Mouse (Mus musculus) intestine, postnatal 0 days (tissue): ENCODE data around the gene Actl7a. TPM values are rescaled to one million over a fixed set of nuclear protein-coding genes. Genes with fewer than 3 reads are reported as not detected.

Experiments used
- ATAC-seq: fragments of 200-750 bp; cut with Nextera tagmentation; 2 replicates; pipeline ENCODE4 v1.8.0; 2017; ENCODE audit warnings: mild to moderate bottlenecking, moderate TSS enrichment, moderate library complexity
- H3K27ac ChIP-seq: fragments of 300-500 bp; sonication (generic); 2 replicates; pipeline ENCODE4 v1.5.1; 2014; ENCODE audit warnings: mild to moderate bottlenecking, low read depth, low read length, moderate library complexity
- H3K27me3 ChIP-seq: fragments of 300-500 bp; sonication (generic); replicated peaks from 2 replicates; pipeline ENCODE4 v1.6.1; 2014; ENCODE audit warnings: low read length, mixed read lengths; ENCODE audit not compliant: control insufficient read depth, insufficient read depth
- H3K36me3 ChIP-seq: fragments of 300-500 bp; sonication (generic); 2 replicates; pipeline ENCODE4 v1.6.1; 2014; ENCODE audit warnings: mild to moderate bottlenecking, moderate library complexity; ENCODE audit not compliant: control insufficient read depth, insufficient read depth
- H3K4me1 ChIP-seq: fragments of 300-500 bp; sonication (generic); replicated peaks from 2 replicates; pipeline ENCODE4 v1.6.1; 2014; ENCODE audit warnings: antibody characterized with exemption, low read length, mixed read lengths; ENCODE audit not compliant: control insufficient read depth, insufficient read depth
- H3K4me2 ChIP-seq: fragments of 300-500 bp; sonication (generic); replicated peaks from 2 replicates; pipeline ENCODE4 v1.6.1; 2014; ENCODE audit warnings: low read depth, mild to moderate bottlenecking, moderate library complexity
- H3K4me3 ChIP-seq: fragments of 300-500 bp; sonication (generic); 2 replicates; pipeline ENCODE4 v1.5.1; 2014; ENCODE audit warnings: low read depth, low read length
- H3K9ac ChIP-seq: fragments of 300-500 bp; sonication (generic); 2 replicates; pipeline ENCODE4 v1.6.1; 2014; ENCODE audit warnings: mild to moderate bottlenecking, low read depth, low read length
- H3K9me3 ChIP-seq: fragments of 300-500 bp; sonication (generic); 2 replicates; pipeline ENCODE4 v1.6.1; 2016; ENCODE audit warnings: mixed run types; ENCODE audit not compliant: control insufficient read depth
- CTCF ChIP-seq: sonication (generic); IDR thresholded peaks from 2 replicates; pipeline ENCODE4 v1.5.1; 2016; ENCODE audit warnings: low read depth, mild to moderate bottlenecking, control low read depth, antibody characterized with exemption, moderate library complexity
- WGBS: fragments of 180-500 bp; shearing (Covaris S2); extraction: QIAGEN DNeasy Blood & Tissue Kit; methylation state at CpG from one replicate; pipeline ENCODE4 v1.1.7; 2014; 5-methylcytosine and 5-hydroxymethylcytosine counted together
- polyA plus RNA-seq: library from polyadenylated mRNA; unstranded; fragments of >200 nt; fragmentation: Nextera tagmentation; extraction: Ambion mirVana; gene quantifications from 2 replicates; pipeline ENCODE4 v1.2.1, GENCODE M21; 2015

The Actl7a gene
- polyA plus RNA-seq, 1 experiment from 2014 or later, result not detected

DNA sequence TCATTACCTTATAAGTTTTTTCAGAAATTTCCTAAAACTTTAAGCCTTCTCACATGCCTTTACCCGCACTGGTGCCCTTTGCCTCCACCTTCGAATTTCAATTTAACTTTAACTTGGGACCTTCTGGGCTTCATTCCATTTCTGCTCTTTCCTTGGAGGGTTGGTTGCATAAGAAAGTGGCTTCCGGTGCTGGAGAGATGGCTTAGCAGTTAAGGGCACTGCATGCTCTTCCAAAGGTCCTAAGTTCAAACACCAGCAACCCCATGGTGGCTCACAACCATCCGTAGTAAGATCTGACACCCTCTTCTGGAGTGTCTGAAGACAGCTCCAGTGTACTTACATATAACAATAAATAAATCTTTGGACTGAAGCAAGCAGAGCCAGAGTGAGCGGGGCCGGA is 20.0 kb upstream of the Actl7a start:
- Histone ChIP-seq H3K4me1 (no peaks in the 10 kb centered on the region), H3K27ac (no peak overlapping the region), H3K9ac (no peak overlapping the region), H3K9me3 (no peaks in the 10 kb centered on the region), H3K36me3 (no peaks in the 10 kb centered on the region), H3K27me3 (no peaks in the 10 kb centered on the region), H3K4me2 (no peak overlapping the region), H3K4me3 (no peak overlapping the region)
- WGBS, result 89% methylated on average over 6 of the region's 6 CpGs
- TF ChIP-seq CTCF, result no peak
- ATAC-seq, result no peak

DNA sequence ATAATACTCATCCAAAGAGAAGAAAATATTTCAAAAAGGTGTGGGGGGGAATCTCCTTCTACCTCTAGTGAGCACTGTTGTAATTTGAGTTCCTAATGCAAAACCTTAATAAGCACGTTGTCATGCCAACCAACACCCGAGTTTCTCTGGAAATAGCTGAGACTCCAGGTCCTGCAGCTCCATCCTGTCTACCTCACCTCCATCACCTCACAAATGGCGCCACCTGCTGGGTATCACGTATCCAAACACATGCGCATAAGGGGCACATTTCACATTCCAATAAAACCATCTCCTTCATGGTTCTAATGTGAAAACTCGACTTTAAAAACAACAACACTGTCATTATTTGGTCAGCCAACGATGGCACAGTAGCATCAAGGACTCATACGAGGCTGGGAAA is 17.4 kb upstream of the Actl7a start:
- no peaks in the 10 kb centered on the region for H3K4me1 ChIP-seq
- H3K27ac ChIP-seq, result no peak overlapping the region
- ATAC-seq, result no peak
- no peak overlapping the region for H3K4me3 ChIP-seq
- H3K9ac ChIP-seq, result no peak overlapping the region
- TF ChIP-seq CTCF, result peak; percentile 55
- no peaks in the 10 kb centered on the region for H3K9me3 ChIP-seq
- no peaks in the 10 kb centered on the region for H3K36me3 ChIP-seq
- 59% methylated on average over 8 of the region's 8 CpGs for WGBS
- H3K4me2 ChIP-seq, result no peak overlapping the region
- no peaks in the 10 kb centered on the region for H3K27me3 ChIP-seq

DNA sequence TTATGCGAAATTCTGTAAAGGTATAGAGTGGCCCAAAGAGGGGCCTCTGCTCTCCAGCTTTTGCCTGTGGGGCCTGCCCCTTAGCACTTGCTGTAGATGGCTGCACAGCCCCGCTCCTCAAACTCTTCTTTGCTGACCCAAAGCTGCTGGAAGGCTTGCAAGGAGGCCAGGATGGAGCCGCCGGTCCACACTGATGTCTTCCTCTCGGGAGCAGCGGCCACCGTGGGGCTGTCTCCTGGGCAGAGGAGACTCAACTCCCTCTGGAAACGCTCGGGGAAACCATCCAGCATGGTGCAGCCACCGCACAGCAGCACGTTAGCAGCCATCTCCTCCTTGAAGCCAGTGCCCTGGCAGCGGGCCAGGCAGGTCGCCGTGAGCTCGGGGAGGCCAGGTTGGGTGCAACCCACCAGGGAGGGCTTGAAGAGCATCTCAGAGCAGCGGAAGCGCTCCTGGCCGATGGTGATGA is 3.2 kb upstream of the Actl7a start, which contains the start of gene Gm26657:
TSS of gene Gm26657 (plus strand) at position 51 of the 466 bp plus-strand sequence.
- ATAC-seq, result no peak
- Histone ChIP-seq H3K4me2 (no peak within 1 kb of the TSS), H3K4me3 (no peak within 1 kb of the TSS), H3K9ac (no peak within 1 kb of the TSS), H3K27me3 (no peaks in the 10 kb centered on the region), H3K36me3 (no peaks in the 10 kb centered on the region), H3K4me1 (no peaks in the 10 kb centered on the region), H3K9me3 (no peaks in the 10 kb centered on the region), H3K27ac (no peak within 1 kb of the TSS)
- no peak for TF ChIP-seq CTCF
- 86% methylated on average over 18 of the region's 18 CpGs for WGBS

DNA sequence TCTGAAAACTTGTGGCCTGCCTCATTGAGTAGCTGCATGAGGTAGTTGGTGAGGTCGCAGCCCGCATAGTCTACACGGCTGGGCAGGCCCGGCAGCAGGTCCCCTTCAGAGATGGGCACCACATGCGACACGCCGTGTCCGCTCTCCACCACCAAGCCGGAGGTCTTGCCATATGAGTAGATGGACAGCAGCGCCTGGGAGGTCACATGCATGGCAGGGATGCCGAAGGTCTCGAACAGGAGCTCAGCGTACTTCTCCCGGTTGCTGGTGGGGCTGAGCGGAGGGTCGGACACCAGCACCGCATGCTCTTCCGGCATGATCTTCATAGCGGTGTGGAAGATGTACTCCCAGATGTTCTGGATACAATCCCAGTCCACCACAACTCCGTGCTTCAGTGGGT is 2.6 kb upstream of the Actl7a start:
- Histone ChIP-seq H3K9me3 (no peaks in the 10 kb centered on the region), H3K4me2 (no peak overlapping the region), H3K36me3 (peaks cover 4% of the 10 kb centered on the region; the same call in 1 of the 2 replicates), H3K4me1 (no peaks in the 10 kb centered on the region), H3K27me3 (no peaks in the 10 kb centered on the region), H3K27ac (no peak overlapping the region), H3K4me3 (no peak overlapping the region), H3K9ac (no peak overlapping the region)
- TF ChIP-seq CTCF, result no peak
- 95% methylated on average over 20 of the region's 20 CpGs for WGBS
- ATAC-seq, result no peak

- Histone ChIP-seq H3K9me3 (no peaks in the 10 kb centered on the region), H3K36me3 (peaks cover 5% of the 10 kb centered on the region; the same call in 1 of the 2 replicates), H3K4me3 (no peak within 1 kb of the TSS), H3K4me2 (no peak within 1 kb of the TSS), H3K27me3 (no peaks in the 10 kb centered on the region), H3K9ac (no peak within 1 kb of the TSS), H3K4me1 (no peaks in the 10 kb centered on the region), H3K27ac (no peak within 1 kb of the TSS)
- ATAC-seq, result no peak
- WGBS, result 93% methylated on average over 13 of the region's 13 CpGs
- no peak for TF ChIP-seq CTCF
Observed at GRCm38 (mm10) chr4:56741041-56741493, 2.1 kb upstream of the Actl7a start, which contains the start of gene Actl7b. Actl7b (minus strand) TSS chr4:56741443.

- H3K9me3 ChIP-seq, result no peaks in the 10 kb centered on the region
- 87% methylated on average over 4 of the region's 4 CpGs for WGBS
- H3K4me3 ChIP-seq, result no peak overlapping the region
- TF ChIP-seq CTCF, result no peak
- no peak for ATAC-seq
- H3K4me1 ChIP-seq, result no peaks in the 10 kb centered on the region
- H3K27ac ChIP-seq, result no peak overlapping the region
- H3K27me3 ChIP-seq, result no peaks in the 10 kb centered on the region
- peaks cover 5% of the 10 kb centered on the region; the same call in 1 of the 2 replicates for H3K36me3 ChIP-seq
- H3K4me2 ChIP-seq, result no peak overlapping the region
- no peak overlapping the region for H3K9ac ChIP-seq
Observed at GRCm38 (mm10) chr4:56742698-56743097, 515 bp upstream of the Actl7a start.

GRCm38 (mm10) chr4:56746345-56746744 is 3.1 kb downstream of the Actl7a start:
- Histone ChIP-seq H3K4me3 (no peak overlapping the region), H3K9me3 (no peaks in the 10 kb centered on the region), H3K9ac (no peak overlapping the region), H3K36me3 (peaks cover 35% of the 10 kb centered on the region), H3K4me1 (no peaks in the 10 kb centered on the region), H3K27ac (no peak overlapping the region), H3K27me3 (no peaks in the 10 kb centered on the region), H3K4me2 (no peak overlapping the region)
- WGBS, result 85% methylated on average over 2 of the region's 2 CpGs
- TF ChIP-seq CTCF, result no peak
- ATAC-seq, result no peak
